Mouse (Mus musculus): ENCODE results near the gene Lipc. TPM values are rescaled to one million over a fixed set of nuclear protein-coding genes. Genes with fewer than 3 reads are reported as not detected.

Gene Lipc
- total and polyA plus RNA-seq, 2 experiments = 210 to 384 TPM

DNA sequence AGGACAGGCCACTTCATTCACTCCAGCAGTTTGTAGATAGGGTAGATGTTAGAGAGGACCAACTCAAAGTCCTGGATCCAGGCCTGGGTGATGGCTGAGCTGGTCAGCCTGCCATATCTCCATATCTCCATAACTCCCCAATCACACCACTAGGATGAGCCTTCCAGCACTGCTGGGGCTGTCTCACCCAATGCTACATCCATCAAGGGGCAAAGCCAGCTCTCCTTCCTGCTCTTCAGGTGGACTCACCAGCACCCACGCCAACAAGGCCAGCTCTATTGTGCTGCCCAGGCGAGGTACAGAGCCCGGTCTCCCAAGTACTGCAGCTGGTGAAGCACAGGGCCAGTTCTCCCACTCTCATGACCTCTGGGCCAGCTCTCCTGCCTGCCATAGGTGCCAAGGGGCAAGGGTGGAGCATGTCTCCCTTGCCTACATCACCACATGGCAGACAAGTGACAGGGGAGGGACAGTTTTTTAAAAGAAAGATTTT is 31.0 kb upstream of the Lipc start:
- Histone ChIP-seq H3K4me1 (ENCODE audit: control insufficient read depth, insufficient read depth, low read length) (no peaks in the 10 kb centered on the region), H3K4me3 (ENCODE audit: insufficient read depth, low read depth, low read length) (no peak overlapping the region), H3K36me3 (ENCODE audit: control insufficient read depth, insufficient read depth, low read length) (no peaks in the 10 kb centered on the region), H3K9ac (ENCODE audit: low read depth, low read length) (no peak overlapping the region), H3K27me3 (ENCODE audit: control insufficient read depth, insufficient read depth, low read length) (no peaks in the 10 kb centered on the region), H3K79me2 (ENCODE audit: control insufficient read depth, insufficient read depth, low read length) (no peaks in the 10 kb centered on the region), H3K27ac (replicated peaks; ENCODE audit: insufficient read depth, low read depth, low read length) (no peak overlapping the region)
- WGBS = 100% methylated on average over 3 of the region's 3 CpGs
- no peak for TF ChIP-seq CTCF (IDR thresholded peaks at IDR 0.05; ENCODE audit: low read depth, low read length)
- no peak for DNase-seq (ENCODE audit: extremely low read depth, low read depth, low spot score)

GRCm38 (mm10) chr9:70981721-70982120 is 29.7 kb upstream of the Lipc start:
- DNase-seq (ENCODE audit: extremely low read depth, low read depth, low spot score) = no peak
- Histone ChIP-seq H3K27ac (replicated peaks; ENCODE audit: insufficient read depth, low read depth, low read length) (no peak overlapping the region), H3K9ac (ENCODE audit: low read depth, low read length) (no peak overlapping the region), H3K4me1 (ENCODE audit: control insufficient read depth, insufficient read depth, low read length) (no peaks in the 10 kb centered on the region), H3K4me3 (ENCODE audit: insufficient read depth, low read depth, low read length) (no peak overlapping the region), H3K79me2 (ENCODE audit: control insufficient read depth, insufficient read depth, low read length) (no peaks in the 10 kb centered on the region), H3K36me3 (ENCODE audit: control insufficient read depth, insufficient read depth, low read length) (no peaks in the 10 kb centered on the region), H3K27me3 (ENCODE audit: control insufficient read depth, insufficient read depth, low read length) (no peaks in the 10 kb centered on the region)
- TF ChIP-seq POLR2A (IDR thresholded peaks at IDR 0.05; ENCODE audit: extremely low read depth, insufficient read depth, low read length) (no peak), CTCF (IDR thresholded peaks at IDR 0.05; ENCODE audit: low read depth, low read length) (no peak)
- 38% methylated on average over 1 of the region's 1 CpGs for WGBS

- 99% methylated on average over 2 of the region's 2 CpGs for WGBS
- Histone ChIP-seq H3K9ac (ENCODE audit: low read depth, low read length) (no peak overlapping the region), H3K27me3 (ENCODE audit: control insufficient read depth, insufficient read depth, low read length) (no peaks in the 10 kb centered on the region), H3K79me2 (ENCODE audit: control insufficient read depth, insufficient read depth, low read length) (no peaks in the 10 kb centered on the region), H3K36me3 (ENCODE audit: control insufficient read depth, insufficient read depth, low read length) (no peaks in the 10 kb centered on the region), H3K27ac (replicated peaks; ENCODE audit: insufficient read depth, low read depth, low read length) (no peak overlapping the region), H3K4me3 (ENCODE audit: insufficient read depth, low read depth, low read length) (no peak overlapping the region), H3K4me1 (ENCODE audit: control insufficient read depth, insufficient read depth, low read length) (no peaks in the 10 kb centered on the region)
- no peak for TF ChIP-seq CTCF (IDR thresholded peaks at IDR 0.05; ENCODE audit: low read depth, low read length)
- no peak for TF ChIP-seq POLR2A (IDR thresholded peaks at IDR 0.05; ENCODE audit: extremely low read depth, insufficient read depth, low read length)
- no peak for DNase-seq (ENCODE audit: extremely low read depth, low read depth, low spot score)
Observed at GRCm38 (mm10) chr9:70979641-70980040, 27.6 kb upstream of the Lipc start.

GRCm38 (mm10) chr9:70979171-70979570 is 27.1 kb upstream of the Lipc start:
- no peaks in the 10 kb centered on the region for H3K4me1 ChIP-seq (ENCODE audit: control insufficient read depth, insufficient read depth, low read length)
- H3K27ac ChIP-seq (replicated peaks; ENCODE audit: insufficient read depth, low read depth, low read length) = no peak overlapping the region
- no peak overlapping the region for H3K4me3 ChIP-seq (ENCODE audit: insufficient read depth, low read depth, low read length)
- no peaks in the 10 kb centered on the region for H3K36me3 ChIP-seq (ENCODE audit: control insufficient read depth, insufficient read depth, low read length)
- TF ChIP-seq CTCF (IDR thresholded peaks at IDR 0.05; ENCODE audit: low read depth, low read length) (no peak), POLR2A (IDR thresholded peaks at IDR 0.05; ENCODE audit: extremely low read depth, insufficient read depth, low read length) (no peak)
- no peak overlapping the region for H3K9ac ChIP-seq (ENCODE audit: low read depth, low read length)
- H3K79me2 ChIP-seq (ENCODE audit: control insufficient read depth, insufficient read depth, low read length) = no peaks in the 10 kb centered on the region
- no peaks in the 10 kb centered on the region for H3K27me3 ChIP-seq (ENCODE audit: control insufficient read depth, insufficient read depth, low read length)
- no peak for DNase-seq (ENCODE audit: extremely low read depth, low read depth, low spot score)
- WGBS = 82% methylated on average over 5 of the region's 5 CpGs

DNA sequence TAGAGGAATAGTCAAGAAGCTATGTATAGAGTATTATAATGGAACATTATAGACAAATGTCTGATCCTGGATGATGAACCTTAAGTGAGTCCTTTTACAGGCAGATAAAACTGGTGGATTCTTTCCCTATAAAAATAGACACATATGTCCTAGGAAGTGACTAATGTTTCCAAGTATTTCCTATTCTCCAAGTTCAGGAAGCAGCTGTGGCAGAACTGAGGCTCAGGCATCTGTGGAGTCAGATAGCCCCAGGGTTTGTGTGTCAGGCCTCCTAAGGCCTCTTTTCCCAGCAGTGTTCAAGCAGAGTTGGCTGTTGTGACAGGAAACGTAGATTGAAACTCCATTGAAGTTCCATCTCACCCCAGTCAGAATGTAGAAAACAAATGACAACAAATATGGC is 25.4 kb upstream of the Lipc start:
- Histone ChIP-seq H3K4me3 (ENCODE audit: insufficient read depth, low read depth, low read length) (no peak overlapping the region), H3K9ac (ENCODE audit: low read depth, low read length) (no peak overlapping the region), H3K36me3 (ENCODE audit: control insufficient read depth, insufficient read depth, low read length) (no peaks in the 10 kb centered on the region), H3K79me2 (ENCODE audit: control insufficient read depth, insufficient read depth, low read length) (no peaks in the 10 kb centered on the region), H3K27me3 (ENCODE audit: control insufficient read depth, insufficient read depth, low read length) (no peaks in the 10 kb centered on the region), H3K27ac (replicated peaks; ENCODE audit: insufficient read depth, low read depth, low read length) (no peak overlapping the region), H3K4me1 (ENCODE audit: control insufficient read depth, insufficient read depth, low read length) (peaks cover 4% of the 10 kb centered on the region; the same call in 1 of the 2 replicates)
- DNase-seq (ENCODE audit: extremely low read depth, low read depth, low spot score) = no peak
- no peak for TF ChIP-seq CTCF (IDR thresholded peaks at IDR 0.05; ENCODE audit: low read depth, low read length)
- no peak for TF ChIP-seq POLR2A (IDR thresholded peaks at IDR 0.05; ENCODE audit: extremely low read depth, insufficient read depth, low read length)
- 78% methylated on average over 1 of the region's 1 CpGs for WGBS

GRCm38 (mm10) chr9:70975921-70976320 is 23.9 kb upstream of the Lipc start:
- TF ChIP-seq POLR2A (IDR thresholded peaks at IDR 0.05; ENCODE audit: extremely low read depth, insufficient read depth, low read length) (no peak), CTCF (IDR thresholded peaks at IDR 0.05; ENCODE audit: low read depth, low read length) (no peak)
- no peaks in the 10 kb centered on the region for H3K79me2 ChIP-seq (ENCODE audit: control insufficient read depth, insufficient read depth, low read length)
- H3K36me3 ChIP-seq (ENCODE audit: control insufficient read depth, insufficient read depth, low read length) = no peaks in the 10 kb centered on the region
- no peak overlapping the region for H3K4me3 ChIP-seq (ENCODE audit: insufficient read depth, low read depth, low read length)
- no peak for DNase-seq (ENCODE audit: extremely low read depth, low read depth, low spot score)
- WGBS = 98% methylated on average over 2 of the region's 2 CpGs
- no peak overlapping the region for H3K9ac ChIP-seq (ENCODE audit: low read depth, low read length)
- H3K27ac ChIP-seq (replicated peaks; ENCODE audit: insufficient read depth, low read depth, low read length) = no peak overlapping the region
- peaks cover 4% of the 10 kb centered on the region; the same call in 1 of the 2 replicates for H3K4me1 ChIP-seq (ENCODE audit: control insufficient read depth, insufficient read depth, low read length)
- no peaks in the 10 kb centered on the region for H3K27me3 ChIP-seq (ENCODE audit: control insufficient read depth, insufficient read depth, low read length)
